Mouse (Mus musculus): Measurements from ENCODE around the gene Ccdc57. TPM values are rescaled to one million over a fixed set of nuclear protein-coding genes. Genes with fewer than 3 reads are reported as not detected.
A peak's percentile ranks its signal among the peaks of the same experiment; 100 is the strongest.
"Not testable (repeated sequence)": the region's sequence is repeated elsewhere in the genome, so short reads cannot be mapped to it uniquely, and the experiment has no call there.

Ccdc57 gene
- polyA plus RNA-seq, 1 experiment, result 2.9 TPM

GRCm38 (mm10) chr11:120871521-120871920 is 61.2 kb downstream of the Ccdc57 start:
- H3K4me3 ChIP-seq (replicated peaks; ENCODE audit: extremely low read depth, low read depth, low read length), result no peak overlapping the region
- no peak for DNase-seq
- 82% methylated on average over 9 of the region's 9 CpGs for WGBS
- TF ChIP-seq POLR2A (IDR thresholded peaks at IDR 0.05; ENCODE audit: borderline replicate concordance, extremely low read depth, low read depth, low read length) (no peak), CTCF (IDR thresholded peaks at IDR 0.05; ENCODE audit: insufficient read depth, low read length) (no peak)
- H3K4me1 ChIP-seq (ENCODE audit: control insufficient read depth, insufficient read depth, low read length), result no peaks in the 10 kb centered on the region

GRCm38 (mm10) chr11:120865816-120866215 is 66.9 kb downstream of the Ccdc57 start:
- H3K4me1 ChIP-seq (ENCODE audit: control insufficient read depth, insufficient read depth, low read length), result no peaks in the 10 kb centered on the region
- no peak overlapping the region for H3K4me3 ChIP-seq (replicated peaks; ENCODE audit: extremely low read depth, low read depth, low read length)
- 84% methylated on average over 1 of the region's 1 CpGs for WGBS
- DNase-seq, result no peak
- TF ChIP-seq CTCF (IDR thresholded peaks at IDR 0.05; ENCODE audit: insufficient read depth, low read length) (no peak), POLR2A (IDR thresholded peaks at IDR 0.05; ENCODE audit: borderline replicate concordance, extremely low read depth, low read depth, low read length) (no peak)

GRCm38 (mm10) chr11:120862819-120863218 is 69.9 kb downstream of the Ccdc57 start:
- H3K4me1 ChIP-seq (ENCODE audit: control insufficient read depth, insufficient read depth, low read length), result no peaks in the 10 kb centered on the region
- DNase-seq, result no peak
- no peak for TF ChIP-seq POLR2A (IDR thresholded peaks at IDR 0.05; ENCODE audit: borderline replicate concordance, extremely low read depth, low read depth, low read length)
- WGBS, result 82% methylated on average over 10 of the region's 10 CpGs
- no peak overlapping the region for H3K4me3 ChIP-seq (replicated peaks; ENCODE audit: extremely low read depth, low read depth, low read length)

GRCm38 (mm10) chr11:120855938-120856337 is 76.7 kb downstream of the Ccdc57 start:
- not testable (repeated sequence) for DNase-seq; H3K4me3 ChIP-seq (replicated peaks; ENCODE audit: extremely low read depth, low read depth, low read length); H3K4me1 ChIP-seq (ENCODE audit: control insufficient read depth, insufficient read depth, low read length)
- 96% methylated on average over 3 of the region's 3 CpGs for WGBS

GRCm38 (mm10) chr11:120853788-120854187 is 78.9 kb downstream of the Ccdc57 start:
- WGBS, result 74% methylated on average over 4 of the region's 4 CpGs
- TF ChIP-seq POLR2A (IDR thresholded peaks at IDR 0.05; ENCODE audit: borderline replicate concordance, extremely low read depth, low read depth, low read length), result no peak
- no peak for TF ChIP-seq CTCF (IDR thresholded peaks at IDR 0.05; ENCODE audit: insufficient read depth, low read length)
- DNase-seq, result no peak
- Histone ChIP-seq H3K4me3 (replicated peaks; ENCODE audit: extremely low read depth, low read depth, low read length) (no peak overlapping the region), H3K4me1 (ENCODE audit: control insufficient read depth, insufficient read depth, low read length) (peaks cover 7% of the 10 kb centered on the region; the same call in 1 of the 2 replicates)

- DNase-seq, result no peak
- no peak overlapping the region for H3K4me3 ChIP-seq (replicated peaks; ENCODE audit: extremely low read depth, low read depth, low read length)
- WGBS, result 93% methylated on average over 4 of the region's 4 CpGs
- peaks cover 7% of the 10 kb centered on the region; the same call in 1 of the 2 replicates for H3K4me1 ChIP-seq (ENCODE audit: control insufficient read depth, insufficient read depth, low read length)
- TF ChIP-seq POLR2A (IDR thresholded peaks at IDR 0.05; ENCODE audit: borderline replicate concordance, extremely low read depth, low read depth, low read length), result no peak
- no peak for TF ChIP-seq CTCF (IDR thresholded peaks at IDR 0.05; ENCODE audit: insufficient read depth, low read length)
These were observed 79.5 kb downstream of the Ccdc57 start for GRCm38 (mm10) chr11:120853158-120853557.

- TF ChIP-seq CTCF (IDR thresholded peaks at IDR 0.05; ENCODE audit: insufficient read depth, low read length) (no peak), POLR2A (IDR thresholded peaks at IDR 0.05; ENCODE audit: borderline replicate concordance, extremely low read depth, low read depth, low read length) (no peak)
- 53% methylated on average over 11 of the region's 11 CpGs for whole genome bisulfite sequencing
- Histone ChIP-seq H3K4me3 (replicated peaks; ENCODE audit: extremely low read depth, low read depth, low read length) (no peak overlapping the region), H3K4me1 (ENCODE audit: control insufficient read depth, insufficient read depth, low read length) (peaks cover 7% of the 10 kb centered on the region; the same call in 1 of the 2 replicates)
- DNase-seq, result peak; percentile 38
These were observed 80.4 kb downstream of the Ccdc57 start for GRCm38 (mm10) chr11:120852083-120852935.

GRCm38 (mm10) chr11:120851582-120851981 is 81.1 kb downstream of the Ccdc57 start:
- TF ChIP-seq POLR2A (IDR thresholded peaks at IDR 0.05; ENCODE audit: borderline replicate concordance, extremely low read depth, low read depth, low read length) (no peak), CTCF (IDR thresholded peaks at IDR 0.05; ENCODE audit: insufficient read depth, low read length) (no peak)
- no peak overlapping the region for H3K4me3 ChIP-seq (replicated peaks; ENCODE audit: extremely low read depth, low read depth, low read length)
- WGBS, result 60% methylated on average over 2 of the region's 2 CpGs
- no peak for DNase-seq
- H3K4me1 ChIP-seq (ENCODE audit: control insufficient read depth, insufficient read depth, low read length), result peaks cover 7% of the 10 kb centered on the region; the same call in 1 of the 2 replicates

GRCm38 (mm10) chr11:120851132-120851531 is 81.5 kb downstream of the Ccdc57 start:
- 65% methylated on average over 1 of the region's 1 CpGs for WGBS
- H3K4me1 ChIP-seq (ENCODE audit: control insufficient read depth, insufficient read depth, low read length), result peaks cover 7% of the 10 kb centered on the region; the same call in 1 of the 2 replicates
- DNase-seq, result no peak
- no peak for TF ChIP-seq CTCF (IDR thresholded peaks at IDR 0.05; ENCODE audit: insufficient read depth, low read length)
- no peak for TF ChIP-seq POLR2A (IDR thresholded peaks at IDR 0.05; ENCODE audit: borderline replicate concordance, extremely low read depth, low read depth, low read length)
- no peak overlapping the region for H3K4me3 ChIP-seq (replicated peaks; ENCODE audit: extremely low read depth, low read depth, low read length)

All from lung, adult 2 months (tissue).